Mouse (Mus musculus): Measurements from ENCODE around the gene Ggta1. TPM values are rescaled to one million over a fixed set of nuclear protein-coding genes. Genes with fewer than 3 reads are reported as not detected.

Ggta1 gene
- total and polyA plus RNA-seq, 2 experiments, result 1.3 to 3.5 TPM

GRCm38 (mm10) chr2:35503021-35503722, 40.1 kb upstream of the Ggta1 start:
- Histone ChIP-seq H3K4me1 (ENCODE audit: control insufficient read depth, insufficient read depth, low read length) (0 out of 2 replicates have a peak, but pooled peaks cover 2% of the 10 kb centered on the region), H3K27ac (replicated peaks; ENCODE audit: insufficient read depth, low read depth, low read length) (no peak overlapping the region)
- DNase-seq (ENCODE audit: extremely low read depth, low read depth, low spot score), result no peak

DNA sequence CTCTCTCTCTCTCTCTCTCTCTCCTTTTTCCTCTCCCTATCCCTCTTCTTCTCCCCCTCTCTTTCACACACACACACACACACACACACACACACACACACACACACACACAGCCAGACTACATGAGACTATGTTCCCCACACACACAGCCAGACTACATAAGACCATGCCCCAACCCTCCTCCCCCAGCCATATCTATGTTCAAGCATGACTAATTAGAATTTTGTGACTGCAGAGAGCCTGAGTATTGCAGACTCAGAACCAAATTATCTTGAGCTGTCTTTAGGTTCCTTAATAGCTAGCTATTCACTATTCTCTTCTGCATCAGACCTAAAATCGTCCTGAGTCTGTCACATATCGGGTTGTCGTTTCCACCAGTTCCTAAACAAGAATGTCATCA, 39.5 kb upstream of the Ggta1 start:
- Histone ChIP-seq H3K4me1 (ENCODE audit: control insufficient read depth, insufficient read depth, low read length) (0 out of 2 replicates have a peak, but pooled peaks cover 1% of the 10 kb centered on the region), H3K27ac (replicated peaks; ENCODE audit: insufficient read depth, low read depth, low read length) (no peak overlapping the region)

More at GRCm38 (mm10) chr2:35503021-35503722, 40.1 kb upstream of the Ggta1 start:
- no peak overlapping the region for H3K4me3 ChIP-seq (ENCODE audit: insufficient read depth, low read depth, low read length)
- no peak for TF ChIP-seq CTCF (IDR thresholded peaks at IDR 0.05; ENCODE audit: low read depth, low read length)
- no peak for TF ChIP-seq POLR2A (IDR thresholded peaks at IDR 0.05; ENCODE audit: extremely low read depth, insufficient read depth, low read length)
- no peaks in the 10 kb centered on the region for H3K36me3 ChIP-seq (ENCODE audit: control insufficient read depth, insufficient read depth, low read length)
- 80% methylated on average over 12 of the region's 12 CpGs for WGBS
- H3K27me3 ChIP-seq (ENCODE audit: control insufficient read depth, insufficient read depth, low read length), result no peaks in the 10 kb centered on the region
- H3K79me2 ChIP-seq (ENCODE audit: control insufficient read depth, insufficient read depth, low read length), result no peaks in the 10 kb centered on the region
- H3K9ac ChIP-seq (ENCODE audit: low read depth, low read length), result no peak overlapping the region

GRCm38 (mm10) chr2:35499474-35499873, 36.4 kb upstream of the Ggta1 start:
- Histone ChIP-seq H3K9ac (ENCODE audit: low read depth, low read length) (no peak overlapping the region), H3K4me1 (ENCODE audit: control insufficient read depth, insufficient read depth, low read length) (no peaks in the 10 kb centered on the region), H3K4me3 (ENCODE audit: insufficient read depth, low read depth, low read length) (no peak overlapping the region), H3K36me3 (ENCODE audit: control insufficient read depth, insufficient read depth, low read length) (no peaks in the 10 kb centered on the region), H3K79me2 (ENCODE audit: control insufficient read depth, insufficient read depth, low read length) (no peaks in the 10 kb centered on the region), H3K27ac (replicated peaks; ENCODE audit: insufficient read depth, low read depth, low read length) (no peak overlapping the region), H3K27me3 (ENCODE audit: control insufficient read depth, insufficient read depth, low read length) (no peaks in the 10 kb centered on the region)
- TF ChIP-seq CTCF (IDR thresholded peaks at IDR 0.05; ENCODE audit: low read depth, low read length), result no peak
- no peak for TF ChIP-seq POLR2A (IDR thresholded peaks at IDR 0.05; ENCODE audit: extremely low read depth, insufficient read depth, low read length)
- 85% methylated on average over 7 of the region's 7 CpGs for WGBS
- no peak for DNase-seq (ENCODE audit: extremely low read depth, low read depth, low spot score)

More for the DNA sequence above, 39.5 kb upstream of the Ggta1 start:
- H3K9ac ChIP-seq (ENCODE audit: low read depth, low read length), result no peak overlapping the region
- H3K79me2 ChIP-seq (ENCODE audit: control insufficient read depth, insufficient read depth, low read length), result no peaks in the 10 kb centered on the region
- WGBS, result 96% methylated on average over 3 of the region's 3 CpGs
- no peaks in the 10 kb centered on the region for H3K27me3 ChIP-seq (ENCODE audit: control insufficient read depth, insufficient read depth, low read length)
- no peak for TF ChIP-seq CTCF (IDR thresholded peaks at IDR 0.05; ENCODE audit: low read depth, low read length)
- TF ChIP-seq POLR2A (IDR thresholded peaks at IDR 0.05; ENCODE audit: extremely low read depth, insufficient read depth, low read length), result no peak
- no peak for DNase-seq (ENCODE audit: extremely low read depth, low read depth, low spot score)
- H3K36me3 ChIP-seq (ENCODE audit: control insufficient read depth, insufficient read depth, low read length), result no peaks in the 10 kb centered on the region
- no peak overlapping the region for H3K4me3 ChIP-seq (ENCODE audit: insufficient read depth, low read depth, low read length)

GRCm38 (mm10) chr2:35498961-35499360, 35.9 kb upstream of the Ggta1 start:
- Histone ChIP-seq H3K4me3 (ENCODE audit: insufficient read depth, low read depth, low read length) (no peak overlapping the region), H3K36me3 (ENCODE audit: control insufficient read depth, insufficient read depth, low read length) (no peaks in the 10 kb centered on the region), H3K79me2 (ENCODE audit: control insufficient read depth, insufficient read depth, low read length) (no peaks in the 10 kb centered on the region), H3K27me3 (ENCODE audit: control insufficient read depth, insufficient read depth, low read length) (no peaks in the 10 kb centered on the region), H3K27ac (replicated peaks; ENCODE audit: insufficient read depth, low read depth, low read length) (no peak overlapping the region), H3K4me1 (ENCODE audit: control insufficient read depth, insufficient read depth, low read length) (no peaks in the 10 kb centered on the region), H3K9ac (ENCODE audit: low read depth, low read length) (no peak overlapping the region)
- DNase-seq (ENCODE audit: extremely low read depth, low read depth, low spot score), result no peak
- 82% methylated on average over 3 of the region's 3 CpGs for WGBS
- no peak for TF ChIP-seq POLR2A (IDR thresholded peaks at IDR 0.05; ENCODE audit: extremely low read depth, insufficient read depth, low read length)
- no peak for TF ChIP-seq CTCF (IDR thresholded peaks at IDR 0.05; ENCODE audit: low read depth, low read length)

- no peak overlapping the region for H3K27ac ChIP-seq (replicated peaks; ENCODE audit: insufficient read depth, low read depth, low read length)
- no peaks in the 10 kb centered on the region for H3K36me3 ChIP-seq (ENCODE audit: control insufficient read depth, insufficient read depth, low read length)
- TF ChIP-seq CTCF (IDR thresholded peaks at IDR 0.05; ENCODE audit: low read depth, low read length), result no peak
- TF ChIP-seq POLR2A (IDR thresholded peaks at IDR 0.05; ENCODE audit: extremely low read depth, insufficient read depth, low read length), result no peak
- 84% methylated on average over 2 of the region's 2 CpGs for WGBS
- no peaks in the 10 kb centered on the region for H3K79me2 ChIP-seq (ENCODE audit: control insufficient read depth, insufficient read depth, low read length)
- no peaks in the 10 kb centered on the region for H3K4me1 ChIP-seq (ENCODE audit: control insufficient read depth, insufficient read depth, low read length)
- H3K27me3 ChIP-seq (ENCODE audit: control insufficient read depth, insufficient read depth, low read length), result no peaks in the 10 kb centered on the region
- no peak overlapping the region for H3K9ac ChIP-seq (ENCODE audit: low read depth, low read length)
- no peak for DNase-seq (ENCODE audit: extremely low read depth, low read depth, low spot score)
- no peak overlapping the region for H3K4me3 ChIP-seq (ENCODE audit: insufficient read depth, low read depth, low read length)
These were observed 34.7 kb upstream of the Ggta1 start for GRCm38 (mm10) chr2:35497662-35498196.
